Mouse (Mus musculus) stomach, embryonic 15.5 days (tissue): Measurements from ENCODE around the gene Lin7a. TPM values are rescaled to one million over a fixed set of nuclear protein-coding genes. Genes with fewer than 3 reads are reported as not detected.
"Not testable (repeated sequence)": the region's sequence is repeated elsewhere in the genome, so short reads cannot be mapped to it uniquely, and the experiment has no call there.

Experiments used
- ATAC-seq: fragments of 200-750 bp; cut with Nextera tagmentation; 2 replicates; pipeline ENCODE4 v1.8.0; 2017; ENCODE audit warnings: low read depth, moderate number of reproducible peaks, moderate TSS enrichment; ENCODE audit not compliant: insufficient read depth, low FRiP score
- H3K27ac ChIP-seq: fragments of 300-500 bp; sonication (generic); 2 replicates; pipeline ENCODE4 v1.5.1; 2015; ENCODE audit warnings: mild to moderate bottlenecking, inconsistent platforms
- H3K27me3 ChIP-seq: fragments of 300-500 bp; sonication (generic); replicated peaks from 2 replicates; pipeline ENCODE4 v1.6.1; 2015; ENCODE audit warnings: inconsistent platforms
- H3K36me3 ChIP-seq: fragments of 300-500 bp; sonication (generic); 2 replicates; pipeline ENCODE4 v1.6.1; 2015; ENCODE audit warnings: inconsistent platforms
- H3K4me1 ChIP-seq: fragments of 300-500 bp; sonication (generic); 2 replicates; pipeline ENCODE4 v1.6.1; 2015; ENCODE audit warnings: inconsistent platforms
- H3K4me2 ChIP-seq: fragments of 300-500 bp; sonication (generic); 2 replicates; pipeline ENCODE4 v1.6.1; 2015; ENCODE audit warnings: mild to moderate bottlenecking, inconsistent platforms
- H3K4me3 ChIP-seq: fragments of 300-500 bp; sonication (generic); replicated peaks from 2 replicates; pipeline ENCODE4 v1.5.1; 2015; ENCODE audit warnings: inconsistent platforms
- H3K9ac ChIP-seq: fragments of 300-500 bp; sonication (generic); 2 replicates; pipeline ENCODE4 v1.6.1; 2015; ENCODE audit warnings: inconsistent platforms
- H3K9me3 ChIP-seq: fragments of 300-500 bp; sonication (generic); 2 replicates; pipeline ENCODE4 v1.6.1; 2016; ENCODE audit warnings: inconsistent platforms
- WGBS: fragments of 180-500 bp; shearing (Covaris S2); methylation state at CpG from one replicate; pipeline ENCODE4 v1.1.7; 2015; 5-methylcytosine and 5-hydroxymethylcytosine counted together
- polyA plus RNA-seq: library from polyadenylated mRNA; unstranded; fragments of >200 nt; fragmentation: Nextera tagmentation; extraction: Ambion mirVana; gene quantifications from 2 replicates; pipeline ENCODE4 v1.2.1, GENCODE M21; 2015

Gene Lin7a
- polyA plus RNA-seq, 1 experiment from 2014 or later = 3.8 TPM

GRCm38 (mm10) chr10:107238151-107238860 lies 33.2 kb upstream of the Lin7a start:
- ATAC-seq = no peak
- 67% methylated on average over 2 of the region's 2 CpGs for WGBS
- H3K36me3 ChIP-seq = no peaks in the 10 kb centered on the region
- no peak overlapping the region for H3K9ac ChIP-seq
- no peak overlapping the region for H3K27ac ChIP-seq
- H3K27me3 ChIP-seq = no peaks in the 10 kb centered on the region
- no peaks in the 10 kb centered on the region for H3K9me3 ChIP-seq
- no peaks in the 10 kb centered on the region for H3K4me1 ChIP-seq
- H3K4me2 ChIP-seq = no peak overlapping the region
- no peak overlapping the region for H3K4me3 ChIP-seq

GRCm38 (mm10) chr10:107238861-107239435 lies 32.5 kb upstream of the Lin7a start:
- 73% methylated on average over 3 of the region's 3 CpGs for WGBS

DNA sequence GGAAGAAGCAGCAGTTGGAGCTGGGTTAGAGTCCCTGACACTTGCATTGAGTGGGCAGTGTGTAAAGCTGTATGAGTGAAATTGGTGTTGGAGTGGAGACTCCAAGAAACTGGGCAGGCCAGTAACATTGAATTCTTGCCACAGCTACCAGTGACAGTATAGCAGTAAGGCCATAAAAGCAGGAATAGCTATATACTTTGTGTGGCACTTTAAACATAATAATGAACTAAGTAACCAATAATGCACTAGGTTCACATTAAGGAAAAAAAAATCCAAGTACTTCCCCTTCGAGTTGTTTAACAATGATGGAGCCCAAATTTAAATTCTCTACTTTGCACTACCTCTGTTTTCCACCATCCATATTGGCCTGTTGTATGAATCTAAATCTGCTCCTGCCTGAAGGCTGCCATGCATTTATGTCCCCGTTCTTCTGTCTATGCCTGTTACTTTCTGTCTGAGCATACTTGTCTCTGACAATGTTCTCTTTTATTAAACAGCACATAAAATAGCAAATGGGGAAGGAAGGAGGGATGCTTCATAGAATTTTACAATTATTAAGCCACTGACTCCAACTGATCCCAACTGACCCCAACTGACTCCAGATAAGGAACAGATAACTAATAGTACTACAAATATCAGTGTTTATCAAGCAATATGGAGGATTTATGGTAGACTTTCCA lies 31.7 kb upstream of the Lin7a start:
- Histone ChIP-seq H3K9ac (no peak overlapping the region), H3K36me3 (no peaks in the 10 kb centered on the region), H3K4me2 (no peak overlapping the region), H3K9me3 (no peaks in the 10 kb centered on the region), H3K27ac (no peak overlapping the region), H3K4me3 (no peak overlapping the region), H3K4me1 (no peaks in the 10 kb centered on the region), H3K27me3 (no peaks in the 10 kb centered on the region)
- WGBS = 75% methylated on average over 2 of the region's 2 CpGs
- ATAC-seq = no peak

More at GRCm38 (mm10) chr10:107238861-107239435, 32.5 kb upstream of the Lin7a start:
- no peak for ATAC-seq
- no peak overlapping the region for H3K4me3 ChIP-seq
- no peaks in the 10 kb centered on the region for H3K4me1 ChIP-seq
- no peak overlapping the region for H3K4me2 ChIP-seq
- H3K9ac ChIP-seq = no peak overlapping the region
- no peaks in the 10 kb centered on the region for H3K36me3 ChIP-seq
- no peak overlapping the region for H3K27ac ChIP-seq
- H3K9me3 ChIP-seq = no peaks in the 10 kb centered on the region
- H3K27me3 ChIP-seq = no peaks in the 10 kb centered on the region

DNA sequence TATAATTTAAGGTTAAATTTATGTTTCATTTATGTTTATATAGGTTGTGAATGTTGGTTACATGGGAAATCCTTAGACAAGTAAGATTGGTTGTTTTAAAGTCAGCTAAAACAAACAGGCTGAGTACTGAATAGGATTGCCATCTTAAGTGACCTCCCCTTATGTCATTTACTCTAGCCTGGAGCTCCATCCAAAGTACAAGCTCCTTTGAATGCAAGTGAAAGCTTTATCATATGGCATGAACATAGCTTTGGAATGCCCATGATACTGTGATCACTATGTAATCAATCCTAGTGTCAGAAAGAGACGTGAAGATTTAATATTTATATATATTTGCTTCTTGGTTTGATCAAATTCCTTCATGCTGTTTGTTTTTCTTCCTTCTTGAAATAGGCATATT lies 31.0 kb upstream of the Lin7a start:
- Histone ChIP-seq H3K4me1 (no peaks in the 10 kb centered on the region), H3K4me2 (no peak overlapping the region), H3K9ac (no peak overlapping the region), H3K4me3 (no peak overlapping the region), H3K27me3 (no peaks in the 10 kb centered on the region), H3K9me3 (no peaks in the 10 kb centered on the region), H3K36me3 (no peaks in the 10 kb centered on the region), H3K27ac (no peak overlapping the region)
- ATAC-seq = no peak
- WGBS = 58% methylated on average over 1 of the region's 1 CpGs

DNA sequence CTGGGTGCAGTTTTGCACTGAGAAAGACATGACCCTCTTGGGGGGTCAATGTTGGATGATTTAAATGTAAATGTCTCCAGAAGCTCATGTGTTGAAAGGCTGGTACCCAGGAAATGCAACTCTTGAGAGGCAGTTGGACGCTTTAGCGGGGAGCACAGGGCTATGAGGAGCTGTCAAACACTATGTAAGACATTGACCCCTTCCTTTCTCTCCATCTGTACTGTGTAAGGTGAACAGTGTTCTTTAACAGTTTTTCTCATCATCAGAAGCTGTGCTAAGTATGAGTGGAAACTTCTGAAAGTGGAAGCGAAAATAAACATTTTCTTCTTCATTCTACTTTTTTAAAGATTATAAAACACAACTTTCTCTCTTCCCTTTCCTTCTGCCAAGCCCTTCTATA lies 30.5 kb upstream of the Lin7a start:
- Histone ChIP-seq H3K4me2 (no peak overlapping the region), H3K36me3 (no peaks in the 10 kb centered on the region), H3K9me3 (no peaks in the 10 kb centered on the region), H3K27ac (no peak overlapping the region), H3K27me3 (no peaks in the 10 kb centered on the region), H3K4me3 (no peak overlapping the region), H3K9ac (no peak overlapping the region), H3K4me1 (no peaks in the 10 kb centered on the region)
- WGBS = 87% methylated on average over 3 of the region's 3 CpGs
- no peak for ATAC-seq

DNA sequence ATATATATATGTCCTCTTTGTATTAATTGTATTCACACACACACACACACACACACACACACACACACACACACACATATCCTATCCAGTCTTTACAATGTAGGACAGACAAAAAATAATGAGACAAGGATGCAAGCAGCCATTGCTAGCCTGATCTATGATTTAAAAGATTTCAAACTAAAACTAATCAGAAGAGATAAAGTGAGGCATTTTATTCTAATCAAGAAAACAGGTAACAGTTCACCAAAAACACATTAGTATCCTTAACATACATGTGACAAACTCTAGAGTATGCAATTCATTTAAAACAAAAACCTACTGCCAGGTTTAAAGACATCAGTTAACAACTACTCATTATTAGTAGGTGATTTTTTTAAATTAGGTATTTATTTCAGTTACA lies 30.1 kb upstream of the Lin7a start:
- H3K36me3 ChIP-seq = no peaks in the 10 kb centered on the region
- no peaks in the 10 kb centered on the region for H3K27me3 ChIP-seq
- no peaks in the 10 kb centered on the region for H3K4me1 ChIP-seq
- no peak overlapping the region for H3K4me3 ChIP-seq
- no peak for ATAC-seq
- no peaks in the 10 kb centered on the region for H3K9me3 ChIP-seq
- H3K27ac ChIP-seq = no peak overlapping the region
- H3K4me2 ChIP-seq = no peak overlapping the region
- H3K9ac ChIP-seq = no peak overlapping the region

DNA sequence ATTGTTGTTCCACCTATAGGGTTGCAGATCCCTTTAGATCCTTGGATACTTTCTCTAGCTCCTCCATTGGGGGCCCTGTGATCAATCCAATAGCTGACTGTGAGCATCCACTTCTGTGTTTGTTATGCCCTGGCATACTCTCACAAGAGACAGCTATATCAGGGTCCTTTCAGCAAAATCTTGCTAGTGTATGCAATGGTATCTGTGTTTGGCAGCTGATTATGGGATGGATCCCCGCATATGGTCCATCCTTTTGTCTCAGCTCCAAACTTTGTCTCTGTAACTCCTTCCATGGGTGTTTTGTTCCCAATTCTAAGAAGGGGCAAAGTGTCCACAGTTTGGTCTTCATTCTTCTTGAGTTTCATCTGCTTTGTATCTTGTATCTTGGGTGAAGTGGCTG lies 29.5 kb upstream of the Lin7a start:
- not testable (repeated sequence) for H3K27me3 ChIP-seq, H3K27ac ChIP-seq, H3K4me3 ChIP-seq, H3K9ac ChIP-seq, H3K36me3 ChIP-seq, ATAC-seq, H3K4me2 ChIP-seq, H3K9me3 ChIP-seq, H3K4me1 ChIP-seq
- WGBS = 92% methylated on average over 1 of the region's 1 CpGs

GRCm38 (mm10) chr10:107242696-107243400 lies 28.6 kb upstream of the Lin7a start:
- Histone ChIP-seq H3K36me3 (no peaks in the 10 kb centered on the region), H3K4me1 (no peaks in the 10 kb centered on the region), H3K27ac (no peak overlapping the region), H3K4me3 (no peak overlapping the region), H3K4me2 (no peak overlapping the region), H3K9ac (no peak overlapping the region), H3K9me3 (no peaks in the 10 kb centered on the region), H3K27me3 (no peaks in the 10 kb centered on the region)
- WGBS = 72% methylated on average over 1 of the region's 1 CpGs
- ATAC-seq = no peak

GRCm38 (mm10) chr10:107244211-107244610 lies 27.3 kb upstream of the Lin7a start:
- H3K9ac ChIP-seq = no peak overlapping the region
- H3K4me3 ChIP-seq = no peak overlapping the region
- H3K9me3 ChIP-seq = no peaks in the 10 kb centered on the region
- ATAC-seq = no peak
- no peaks in the 10 kb centered on the region for H3K27me3 ChIP-seq
- no peaks in the 10 kb centered on the region for H3K4me1 ChIP-seq
- no peak overlapping the region for H3K4me2 ChIP-seq
- no peaks in the 10 kb centered on the region for H3K36me3 ChIP-seq
- WGBS = 80% methylated on average over 2 of the region's 2 CpGs
- no peak overlapping the region for H3K27ac ChIP-seq

- H3K9ac ChIP-seq = no peak overlapping the region
- no peak overlapping the region for H3K27ac ChIP-seq
- no peak for ATAC-seq
- WGBS = 86% methylated on average over 4 of the region's 4 CpGs
- H3K36me3 ChIP-seq = no peaks in the 10 kb centered on the region
- no peaks in the 10 kb centered on the region for H3K4me1 ChIP-seq
- H3K9me3 ChIP-seq = no peaks in the 10 kb centered on the region
- no peaks in the 10 kb centered on the region for H3K27me3 ChIP-seq
- H3K4me3 ChIP-seq = no peak overlapping the region
- no peak overlapping the region for H3K4me2 ChIP-seq
These were observed 26.6 kb upstream of the Lin7a start for GRCm38 (mm10) chr10:107244691-107245530.

DNA sequence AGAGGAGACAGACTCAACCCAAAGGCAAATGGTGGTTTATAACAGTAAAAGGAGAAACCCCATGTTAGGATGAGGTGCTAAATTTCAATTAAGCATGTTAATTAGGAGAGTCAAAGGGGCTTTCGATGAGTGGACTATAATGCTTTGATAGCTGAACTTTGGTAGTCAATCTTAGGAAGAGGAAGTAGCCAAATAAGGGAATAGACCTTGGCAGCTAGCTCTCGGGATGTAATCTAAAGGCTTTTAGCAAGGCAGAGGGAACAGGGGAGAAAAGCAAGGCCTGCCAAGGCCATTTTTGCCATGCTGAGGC lies 26.0 kb upstream of the Lin7a start:
- H3K27ac ChIP-seq = no peak overlapping the region
- no peak overlapping the region for H3K9ac ChIP-seq
- no peaks in the 10 kb centered on the region for H3K27me3 ChIP-seq
- no peak overlapping the region for H3K4me2 ChIP-seq
- H3K9me3 ChIP-seq = no peaks in the 10 kb centered on the region
- ATAC-seq = no peak
- 42% methylated on average over 2 of the region's 2 CpGs for WGBS
- H3K36me3 ChIP-seq = no peaks in the 10 kb centered on the region
- H3K4me1 ChIP-seq = no peaks in the 10 kb centered on the region
- no peak overlapping the region for H3K4me3 ChIP-seq
